Mouse (Mus musculus) kidney, embryonic 14.5 days (tissue): ENCODE results near the gene Cyp17a1. TPM values are rescaled to one million over a fixed set of nuclear protein-coding genes. Genes with fewer than 3 reads are reported as not detected.

ENCODE experiments used
- ATAC-seq: fragments of 200-750 bp; cut with Nextera tagmentation; 2 replicates; pipeline ENCODE4 v1.8.0; 2017; ENCODE audit warnings: moderate number of reproducible peaks, mild to moderate bottlenecking, moderate TSS enrichment, moderate library complexity; ENCODE audit not compliant: low FRiP score, low TSS enrichment
- H3K27ac ChIP-seq: fragments of 300-500 bp; sonication (generic); 2 replicates; pipeline ENCODE4 v1.5.1; 2014; ENCODE audit warnings: low read depth, mild to moderate bottlenecking, low read length, moderate library complexity, mixed read lengths
- H3K27me3 ChIP-seq: fragments of 300-500 bp; sonication (generic); 2 replicates; pipeline ENCODE4 v1.6.1; 2014; ENCODE audit warnings: mild to moderate bottlenecking, low read length; ENCODE audit not compliant: control insufficient read depth, insufficient read depth
- H3K36me3 ChIP-seq: fragments of 300-500 bp; sonication (generic); 2 replicates; pipeline ENCODE4 v1.6.1; 2014; ENCODE audit warnings: low read length, mixed read lengths; ENCODE audit not compliant: control insufficient read depth, insufficient read depth
- H3K4me1 ChIP-seq: fragments of 300-500 bp; sonication (generic); 2 replicates; pipeline ENCODE4 v1.6.1; 2014; ENCODE audit warnings: low read length, mixed read lengths; ENCODE audit not compliant: control insufficient read depth, insufficient read depth
- H3K4me2 ChIP-seq: fragments of 300-500 bp; sonication (generic); replicated peaks from 2 replicates; pipeline ENCODE4 v1.6.1; 2014; ENCODE audit warnings: low read depth, mild to moderate bottlenecking, low read length
- H3K4me3 ChIP-seq: fragments of 300-500 bp; sonication (generic); 2 replicates; pipeline ENCODE4 v1.5.1; 2014; ENCODE audit warnings: mild to moderate bottlenecking, low read length
- H3K9ac ChIP-seq: fragments of 300-500 bp; sonication (generic); 2 replicates; pipeline ENCODE4 v1.6.1; 2014; ENCODE audit warnings: low read depth, mild to moderate bottlenecking, low read length, moderate library complexity
- H3K9me3 ChIP-seq: fragments of 300-500 bp; sonication (generic); 2 replicates; pipeline ENCODE4 v1.6.1; 2016; ENCODE audit warnings: low read length; ENCODE audit not compliant: control insufficient read depth
- WGBS: fragments of 180-500 bp; shearing (Covaris S2); extraction: QIAGEN DNeasy Blood & Tissue Kit; methylation state at CpG from one replicate; pipeline ENCODE4 v1.1.7; 2014; 5-methylcytosine and 5-hydroxymethylcytosine counted together
- polyA plus RNA-seq: library from polyadenylated mRNA; unstranded; fragments of >200 nt; fragmentation: Nextera tagmentation; extraction: Ambion mirVana; gene quantifications from 2 replicates; pipeline ENCODE4 v1.2.1, GENCODE M21; 2014

Cyp17a1 gene
- polyA plus RNA-seq, 1 experiment from 2014 or later: not detected

DNA sequence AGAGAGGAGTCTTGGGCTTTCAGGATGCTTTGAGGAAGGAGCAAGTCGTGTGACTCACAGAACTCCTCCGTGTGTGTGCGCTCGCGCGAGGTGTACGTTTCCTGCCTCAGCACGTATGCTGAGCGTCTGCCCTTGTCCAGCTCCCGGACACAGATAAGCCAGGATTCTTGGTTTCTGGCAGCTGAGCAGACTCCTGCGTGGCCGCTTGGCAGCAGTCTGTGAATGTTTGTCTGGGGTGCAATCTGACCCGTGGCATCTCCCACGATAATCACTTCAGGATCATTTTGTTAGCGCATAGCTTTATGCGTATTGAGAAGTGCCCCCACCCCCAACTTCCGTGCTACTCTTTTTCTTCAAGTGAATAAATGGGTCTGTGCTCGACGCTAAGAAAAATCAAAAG lies 54.0 kb downstream of the Cyp17a1 start:
- H3K4me2 ChIP-seq: no peak overlapping the region
- ATAC-seq: no peak
- no peak overlapping the region for H3K9ac ChIP-seq
- H3K27me3 ChIP-seq: no peaks in the 10 kb centered on the region
- H3K4me1 ChIP-seq: peaks cover 54% of the 10 kb centered on the region
- peaks cover 2% of the 10 kb centered on the region; the same call in 1 of the 2 replicates for H3K36me3 ChIP-seq
- H3K9me3 ChIP-seq: no peaks in the 10 kb centered on the region
- WGBS: 48% methylated on average over 19 of the region's 19 CpGs
- H3K27ac ChIP-seq: no peak overlapping the region
- no peak overlapping the region for H3K4me3 ChIP-seq

GRCm38 (mm10) chr19:46618322-46618721 lies 54.6 kb downstream of the Cyp17a1 start:
- WGBS: 78% methylated on average over 9 of the region's 9 CpGs
- Histone ChIP-seq H3K9ac (no peak overlapping the region), H3K4me1 (peaks cover 47% of the 10 kb centered on the region), H3K9me3 (no peaks in the 10 kb centered on the region), H3K27me3 (no peaks in the 10 kb centered on the region), H3K36me3 (peaks cover 9% of the 10 kb centered on the region; the same call in 1 of the 2 replicates), H3K4me2 (no peak overlapping the region), H3K4me3 (no peak overlapping the region), H3K27ac (no peak overlapping the region)
- no peak for ATAC-seq

DNA sequence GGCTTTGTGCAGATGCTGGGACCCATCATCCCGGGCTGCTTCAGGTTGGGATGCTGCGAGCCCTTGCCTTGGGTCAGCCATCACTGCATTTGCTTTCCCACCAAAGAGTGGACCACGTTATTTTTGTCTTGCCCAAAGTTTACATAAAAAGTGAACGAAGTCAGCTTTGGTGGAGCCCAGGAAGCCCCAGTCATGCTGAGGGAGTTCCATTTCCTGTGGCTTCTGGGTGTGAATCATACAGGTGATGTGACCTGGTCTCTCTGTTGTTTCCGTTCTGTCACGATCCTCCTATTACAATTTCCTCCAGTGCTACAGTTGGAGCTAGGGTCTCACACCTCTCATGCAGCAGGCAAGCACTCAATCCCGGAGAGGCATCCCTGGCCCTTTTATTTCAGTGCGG lies 55.6 kb downstream of the Cyp17a1 start:
- no peak overlapping the region for H3K4me2 ChIP-seq
- H3K27me3 ChIP-seq: no peaks in the 10 kb centered on the region
- peaks cover 10% of the 10 kb centered on the region; the same call in 1 of the 2 replicates for H3K36me3 ChIP-seq
- H3K4me1 ChIP-seq: peaks cover 38% of the 10 kb centered on the region
- no peak for ATAC-seq
- H3K27ac ChIP-seq: no peak overlapping the region
- WGBS: 82% methylated on average over 8 of the region's 8 CpGs
- H3K4me3 ChIP-seq: no peak overlapping the region
- no peak overlapping the region for H3K9ac ChIP-seq
- no peaks in the 10 kb centered on the region for H3K9me3 ChIP-seq

Other genes with a start within 250 kb of the Cyp17a1 start
- 28.3 and 35.6 TPM in 2 replicates for gene Trim8, start 171.5 kb downstream of the Cyp17a1 start, polyA plus RNA-seq
- 98.3 and 182 TPM in 2 replicates for gene Arl3, start 100.0 kb downstream of the Cyp17a1 start, polyA plus RNA-seq
- gene Sfxn2, start 99.8 kb downstream of the Cyp17a1 start, polyA plus RNA-seq: 18.1 and 25.1 TPM in 2 replicates
- 26.2 and 46.1 TPM in 2 replicates for gene Wbp1l, start 74.1 kb downstream of the Cyp17a1 start, polyA plus RNA-seq
- gene Borcs7, start 16.7 kb upstream of the Cyp17a1 start, polyA plus RNA-seq: 19.9 and 20.1 TPM in 2 replicates
- 32.1 and 39.0 TPM in 2 replicates for gene As3mt, start 34.3 kb upstream of the Cyp17a1 start, polyA plus RNA-seq
- gene Cnnm2, start 88.4 kb upstream of the Cyp17a1 start, polyA plus RNA-seq: 3.7 and 6.8 TPM in 2 replicates